ENCODE assay signal across 23 mouse cellular contexts in genomic region chr7:118534326-118534725, GRCm38 (mm10). TPM values are rescaled to one million over a fixed set of nuclear protein-coding genes. Genes with fewer than 3 reads are reported as not detected.
A peak's percentile ranks its signal among the peaks of the same experiment; 100 is the strongest.
DNase-seq lines count a peak whose midpoint lies in the region; ATAC-seq and TF ChIP-seq lines count a peak whose summit lies in the region.
"Had no signal": no experiment of that assay in that cellular context is flagged by ENCODE, and none has a peak within 500 bp of the region (broad histone marks: within the 10 kb centered on the region; RNA-seq: fewer than 3 reads in every experiment).

No protein-coding gene starts in this region.

- peak overlapping the region; percentile 73; the same call in 1 of the 2 replicates for H3K4me2 ChIP-seq in liver, embryonic 14.5 days (ENCODE audit: low read depth)
- no peak overlapping the region for H3K4me2 ChIP-seq in liver, postnatal 0 days (ENCODE audit: low read depth, low read length)
- 0 out of 2 replicates have a peak overlapping the region, but pooled peaks have one; percentile 63 for H3K4me2 ChIP-seq in midbrain, embryonic 12.5 days (replicated peaks)
- H3K4me2 ChIP-seq in midbrain, embryonic 11.5 days, result no peak overlapping the region
- H3K4me2 ChIP-seq in liver, embryonic 15.5 days, result peak overlapping the region; percentile 81; the same call in 1 of the 2 replicates

- no peak for TF ChIP-seq CTCF in liver, embryonic 14.5 days (IDR thresholded peaks at IDR 0.05; ENCODE audit: low read depth)
- TF ChIP-seq CTCF in liver, postnatal 0 days (IDR thresholded peaks at IDR 0.05; ENCODE audit: low read depth), result no peak

- no peak for TF ChIP-seq EP300 in liver, embryonic 14.5 days (IDR thresholded peaks at IDR 0.05; ENCODE audit: low read depth)
- no peak for TF ChIP-seq EP300 in liver, postnatal 0 days (IDR thresholded peaks at IDR 0.05; ENCODE audit: low read depth)

- WGBS in liver, embryonic 14.5 days (ENCODE audit: insufficient replicate concordance), result 56% methylated on average over 3 of the region's 3 CpGs
- WGBS in liver, postnatal 0 days (ENCODE audit: insufficient replicate concordance), result 72% methylated on average over 3 of the region's 3 CpGs
- 78% methylated on average over 3 of the region's 3 CpGs for WGBS in midbrain, embryonic 12.5 days
- 79% methylated on average over 3 of the region's 3 CpGs for WGBS in midbrain, embryonic 11.5 days
- 63% methylated on average over 3 of the region's 3 CpGs for WGBS in liver, embryonic 15.5 days (ENCODE audit: insufficient replicate concordance)

- ATAC-seq in liver, embryonic 14.5 days (ENCODE audit: insufficient read depth), result no peak
- no peak for ATAC-seq in liver, postnatal 0 days
- no peak for ATAC-seq in midbrain, embryonic 12.5 days (ENCODE audit: low FRiP score, low read depth)
- ATAC-seq in midbrain, embryonic 11.5 days (ENCODE audit: low FRiP score), result no peak
- no peak for ATAC-seq in liver, embryonic 15.5 days (ENCODE audit: insufficient read depth)
- ATAC-seq: forebrain, embryonic 16.5 days; inflammation-experienced regulatory T-cells, adult 6 months; midbrain, embryonic 13.5 days had no signal

- DNase-seq in liver, embryonic 14.5 days (ENCODE audit: low read depth in 3 of 3, low spot score in 3 of 3), result no peak
- no peak for DNase-seq in liver, postnatal 0 days
- DNase-seq in midbrain, embryonic 11.5 days (ENCODE audit: low spot score, missing footprints), result no peak
- no peak for DNase-seq in right cerebral cortex, adult 2 months (ENCODE audit: low spot score in 2 of 2)
- DNase-seq in adrenal gland, adult 2 months, result no peak
- DNase-seq: adrenal gland, postnatal 25 days; B cell, adult 2 months; cerebellum, adult 2 months; cerebellum, postnatal 14 days; heart, postnatal 10 days; kidney, adult 11 months; kidney, postnatal 14 days; right cerebral cortex, postnatal 14 days; thymus, postnatal 4 days had no signal

- no peak overlapping the region for H3K27ac ChIP-seq in liver, embryonic 14.5 days
- no peak overlapping the region for H3K27ac ChIP-seq in liver, postnatal 0 days (ENCODE audit: low read depth)
- no peak overlapping the region for H3K27ac ChIP-seq in midbrain, embryonic 12.5 days (replicated peaks)
- H3K27ac ChIP-seq in midbrain, embryonic 11.5 days (ENCODE audit: low read depth, low read length), result no peak overlapping the region
- H3K27ac ChIP-seq in liver, embryonic 15.5 days (replicated peaks), result no peak overlapping the region
- H3K27ac ChIP-seq: limb, embryonic 13.5 days; midbrain, embryonic 13.5 days had no signal

- no peaks in the 10 kb centered on the region for H3K36me3 ChIP-seq in liver, embryonic 14.5 days (replicated peaks; ENCODE audit: control insufficient read depth, insufficient read depth, low read depth)
- no peaks in the 10 kb centered on the region for H3K36me3 ChIP-seq in liver, postnatal 0 days (replicated peaks; ENCODE audit: insufficient read depth, low read length)
- H3K36me3 ChIP-seq in midbrain, embryonic 12.5 days, result peaks cover 9% of the 10 kb centered on the region; the same call in 1 of the 2 replicates
- H3K36me3 ChIP-seq in midbrain, embryonic 11.5 days (ENCODE audit: control insufficient read depth, insufficient read depth, low read length), result no peaks in the 10 kb centered on the region
- no peaks in the 10 kb centered on the region for H3K36me3 ChIP-seq in liver, embryonic 15.5 days (replicated peaks)

- no peak overlapping the region for H3K9ac ChIP-seq in liver, embryonic 14.5 days (replicated peaks)
- no peak overlapping the region for H3K9ac ChIP-seq in liver, postnatal 0 days (replicated peaks)
- H3K9ac ChIP-seq in midbrain, embryonic 12.5 days (replicated peaks), result no peak overlapping the region
- no peak overlapping the region for H3K9ac ChIP-seq in midbrain, embryonic 11.5 days (ENCODE audit: low read length)
- H3K9ac ChIP-seq in liver, embryonic 15.5 days, result no peak overlapping the region
- H3K9ac ChIP-seq: limb, embryonic 13.5 days had no signal

- no peaks in the 10 kb centered on the region for H3K27me3 ChIP-seq in liver, embryonic 14.5 days (ENCODE audit: control insufficient read depth, insufficient read depth, low read length)
- H3K27me3 ChIP-seq in liver, postnatal 0 days (ENCODE audit: insufficient read depth, low read length), result no peaks in the 10 kb centered on the region
- no peaks in the 10 kb centered on the region for H3K27me3 ChIP-seq in midbrain, embryonic 12.5 days
- no peaks in the 10 kb centered on the region for H3K27me3 ChIP-seq in midbrain, embryonic 11.5 days (ENCODE audit: control insufficient read depth, insufficient read depth, low read length)
- no peaks in the 10 kb centered on the region for H3K27me3 ChIP-seq in liver, embryonic 15.5 days
- H3K27me3 ChIP-seq: heart, embryonic 13.5 days; limb, embryonic 13.5 days; midbrain, embryonic 13.5 days had no signal

- H3K4me3 ChIP-seq in liver, embryonic 14.5 days (ENCODE audit: insufficient read depth in 1 of 2, low read depth in 2 of 2, low read length in 2 of 2), result no peak overlapping the region
- no peak overlapping the region for H3K4me3 ChIP-seq in liver, postnatal 0 days (ENCODE audit: low read depth, low read length)
- H3K4me3 ChIP-seq in midbrain, embryonic 12.5 days, result no peak overlapping the region
- no peak overlapping the region for H3K4me3 ChIP-seq in midbrain, embryonic 11.5 days (ENCODE audit: low read depth, low read length)
- H3K4me3 ChIP-seq in liver, embryonic 15.5 days (replicated peaks), result no peak overlapping the region

- peaks cover 0 to 7% of the 10 kb centered on the region in 2 experiments; a peak in 1 of 4 replicates for H3K4me1 ChIP-seq in liver, embryonic 14.5 days (replicated peaks; ENCODE audit: control insufficient read depth in 2 of 2, insufficient read depth in 2 of 2, low read length in 1 of 2)
- H3K4me1 ChIP-seq in liver, postnatal 0 days (ENCODE audit: insufficient read depth), result peaks cover 4% of the 10 kb centered on the region; the same call in 1 of the 2 replicates
- H3K4me1 ChIP-seq in midbrain, embryonic 12.5 days, result 0 out of 2 replicates have a peak, but pooled peaks cover 3% of the 10 kb centered on the region
- H3K4me1 ChIP-seq in midbrain, embryonic 11.5 days (ENCODE audit: control insufficient read depth, insufficient read depth, low read length), result peaks cover 4% of the 10 kb centered on the region; the same call in 1 of the 2 replicates
- peaks cover 17% of the 10 kb centered on the region for H3K4me1 ChIP-seq in liver, embryonic 15.5 days (replicated peaks)

- H3K9me3 ChIP-seq in liver, embryonic 14.5 days (ENCODE audit: control insufficient read depth, low read length), result no peaks in the 10 kb centered on the region
- H3K9me3 ChIP-seq in liver, postnatal 0 days (ENCODE audit: low read length), result no peaks in the 10 kb centered on the region
- H3K9me3 ChIP-seq in midbrain, embryonic 12.5 days, result no peaks in the 10 kb centered on the region
- H3K9me3 ChIP-seq in midbrain, embryonic 11.5 days (ENCODE audit: control insufficient read depth, low read length), result no peaks in the 10 kb centered on the region
- H3K9me3 ChIP-seq in liver, embryonic 15.5 days (replicated peaks), result no peaks in the 10 kb centered on the region
- H3K9me3 ChIP-seq: heart, embryonic 13.5 days; limb, embryonic 13.5 days; midbrain, embryonic 13.5 days had no signal

RNA-seq across cellular contexts. Expression of gene Coq7, which starts 1.2 kb away (rescaled TPM):
- polyA plus RNA-seq in liver, embryonic 14.5 days (2012; rRNA removed), result 17.6 and 34.1 TPM in 2 replicates
- polyA plus RNA-seq in liver, embryonic 14.5 days (2014; fragmentation: Nextera tagmentation; extraction: Ambion mirVana), result 56.2 and 56.7 TPM in 2 replicates
- polyA plus RNA-seq in liver, postnatal 0 days (2015; fragmentation: Nextera tagmentation; extraction: Ambion mirVana), result 53.1 and 53.4 TPM in 2 replicates
- 86.3 and 91.5 TPM in 2 replicates for polyA plus RNA-seq in midbrain, embryonic 12.5 days (2016; fragmentation: Nextera tagmentation; extraction: Ambion mirVana)
- 99.6 and 111 TPM in 2 replicates for polyA plus RNA-seq in midbrain, embryonic 11.5 days (2014; fragmentation: Nextera tagmentation; extraction: Ambion mirVana)
- 37.6 and 38.8 TPM in 2 replicates for polyA plus RNA-seq in liver, embryonic 15.5 days (2015; fragmentation: Nextera tagmentation; extraction: Ambion mirVana)
- total RNA-seq in adrenal gland, adult 2 months (2021), result 10 to 100 TPM; 28.3 to 52.0 TPM
- polyA plus RNA-seq in adrenal gland, adult 2 months (2012; rRNA removed), result 32.3 and 37.0 TPM in 2 replicates

RNA-seq across cellular contexts. Expression of gene Itpripl2, which starts 42.6 kb away (rescaled TPM):
- polyA plus RNA-seq in liver, embryonic 14.5 days (2012; rRNA removed), result 1.2 and 1.5 TPM in 2 replicates
- 0.43 and 0.47 TPM in 2 replicates for polyA plus RNA-seq in liver, embryonic 14.5 days (2014; fragmentation: Nextera tagmentation; extraction: Ambion mirVana)
- polyA plus RNA-seq in liver, postnatal 0 days (2015; fragmentation: Nextera tagmentation; extraction: Ambion mirVana), result 1.3 TPM in 2 replicates
- polyA plus RNA-seq in midbrain, embryonic 12.5 days (2016; fragmentation: Nextera tagmentation; extraction: Ambion mirVana), result 2.0 and 2.2 TPM in 2 replicates
- 0.72 and 0.77 TPM in 2 replicates for polyA plus RNA-seq in midbrain, embryonic 11.5 days (2014; fragmentation: Nextera tagmentation; extraction: Ambion mirVana)
- polyA plus RNA-seq in liver, embryonic 15.5 days (2015; fragmentation: Nextera tagmentation; extraction: Ambion mirVana), result 1.1 and 1.2 TPM in 2 replicates
- 10 to 100 TPM; 10.4 to 18.6 TPM for total RNA-seq in adrenal gland, adult 2 months (2021)
- 16.4 and 19.5 TPM in 2 replicates for polyA plus RNA-seq in adrenal gland, adult 2 months (2012; rRNA removed)
- polyA plus RNA-seq: erythroblast, embryonic 14.5 days had no signal

RNA-seq across cellular contexts. Expression of gene Tmc7, which starts 50.2 kb away (rescaled TPM):
- 0.11 and 0.14 TPM in 2 replicates for polyA plus RNA-seq in liver, embryonic 14.5 days (2012; rRNA removed)
- 0.24 and 0.30 TPM in 2 replicates for polyA plus RNA-seq in liver, embryonic 14.5 days (2014; fragmentation: Nextera tagmentation; extraction: Ambion mirVana)
- polyA plus RNA-seq in liver, postnatal 0 days (2015; fragmentation: Nextera tagmentation; extraction: Ambion mirVana), result 0.18 and 0.33 TPM in 2 replicates
- polyA plus RNA-seq in midbrain, embryonic 12.5 days (2016; fragmentation: Nextera tagmentation; extraction: Ambion mirVana), result 9.1 and 10.4 TPM in 2 replicates
- 9.8 and 10.3 TPM in 2 replicates for polyA plus RNA-seq in midbrain, embryonic 11.5 days (2014; fragmentation: Nextera tagmentation; extraction: Ambion mirVana)
- polyA plus RNA-seq in liver, embryonic 15.5 days (2015; fragmentation: Nextera tagmentation; extraction: Ambion mirVana), result 0.28 and 0.32 TPM in 2 replicates
- under 1 TPM; 0.69 TPM for total RNA-seq in adrenal gland, adult 2 months (2021)
- 0.20 TPM in 2 replicates for polyA plus RNA-seq in adrenal gland, adult 2 months (2012; rRNA removed)
- total RNA-seq: hematopoietic stem cell, adult 5-6 weeks had no signal
- polyA plus RNA-seq: erythroblast, embryonic 14.5 days; inflammation-experienced regulatory T-cells, adult 6 months had no signal

Comparison
In these comparisons a context has a peak if more than half of its experiments do, and no peak if none do; other contexts are left out.
1. H3K4me2 ChIP-seq: peak in liver, embryonic 14.5 days (single experiment), midbrain, embryonic 12.5 days (single experiment) and liver, embryonic 15.5 days (single experiment); none in liver, postnatal 0 days (single experiment) and midbrain, embryonic 11.5 days (single experiment).